Mouse (Mus musculus) urinary bladder, postnatal 14 days (tissue): ENCODE measurements around the gene Atp7b.

Source experiments
- DNase-seq: peaks from one replicate; pipeline ENCODE4 v3.0.0; 2021; ENCODE audit warnings: low spot score

Gene Atp7b

GRCm38 (mm10) chr8:22025241-22025640 lies 34.9 kb downstream of the Atp7b start:
- no peak for DNase-seq

- no peak for DNase-seq
These were observed 37.9 kb downstream of the Atp7b start for GRCm38 (mm10) chr8:22022244-22022643.

- no peak for DNase-seq
These were observed 40.6 kb downstream of the Atp7b start for GRCm38 (mm10) chr8:22019498-22019897.

DNA sequence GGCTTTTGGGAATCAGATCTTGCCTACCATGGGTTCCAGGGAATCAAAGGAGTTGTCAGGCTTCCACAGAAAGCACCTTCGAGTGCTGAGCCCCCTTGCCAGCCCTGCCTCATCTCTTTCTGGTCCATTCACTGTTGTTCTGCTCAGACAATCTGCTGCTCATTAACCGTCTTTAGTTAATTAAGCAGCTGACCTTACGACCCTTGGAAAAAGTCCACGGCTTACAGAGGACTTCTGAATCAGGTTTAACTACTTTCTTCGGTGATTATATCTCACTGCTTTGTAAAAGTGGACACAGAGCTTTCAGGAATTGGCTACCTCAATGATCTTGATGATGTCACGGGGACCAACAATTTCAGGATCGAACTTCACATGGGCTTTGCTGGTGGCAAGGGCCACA lies 42.4 kb downstream of the Atp7b start:
- DNase-seq = no peak

DNA sequence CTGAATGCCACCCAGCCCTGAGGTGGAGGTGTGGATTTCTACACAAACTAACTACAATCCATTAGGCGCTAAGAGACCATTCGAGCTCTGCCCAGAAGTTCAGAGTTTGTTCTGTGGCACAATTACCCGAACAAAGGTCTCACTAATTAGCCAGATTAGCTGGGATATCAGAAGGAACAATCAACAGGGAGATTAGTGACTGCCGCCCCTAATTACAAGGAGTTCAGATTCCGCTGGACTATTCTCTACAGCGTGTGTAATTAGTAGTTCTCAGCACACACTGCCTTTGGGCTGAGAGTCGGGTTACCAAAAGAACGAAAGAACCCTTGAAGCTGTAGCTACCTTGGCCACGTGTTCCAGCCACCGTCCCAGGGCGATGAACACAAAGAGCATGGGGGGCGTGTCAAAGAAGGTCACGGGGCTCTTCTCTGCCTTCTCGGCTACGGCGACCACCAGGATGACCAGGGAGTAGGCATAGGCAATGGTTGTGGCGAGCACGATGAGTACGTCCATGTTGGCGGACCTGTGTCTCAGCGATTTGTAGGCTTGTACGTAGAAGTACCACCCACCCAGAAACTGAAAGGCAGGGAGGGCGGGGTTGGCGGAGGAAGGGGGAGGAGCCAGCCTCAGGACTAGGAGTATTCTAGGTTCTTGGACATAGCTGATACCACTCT lies 46.9 kb downstream of the Atp7b start:
- DNase-seq = no peak

- no peak for DNase-seq
These were observed 50.7 kb downstream of the Atp7b start for GRCm38 (mm10) chr8:22009403-22009802.

GRCm38 (mm10) chr8:22006423-22006822 lies 53.7 kb downstream of the Atp7b start:
- no peak for DNase-seq

DNA sequence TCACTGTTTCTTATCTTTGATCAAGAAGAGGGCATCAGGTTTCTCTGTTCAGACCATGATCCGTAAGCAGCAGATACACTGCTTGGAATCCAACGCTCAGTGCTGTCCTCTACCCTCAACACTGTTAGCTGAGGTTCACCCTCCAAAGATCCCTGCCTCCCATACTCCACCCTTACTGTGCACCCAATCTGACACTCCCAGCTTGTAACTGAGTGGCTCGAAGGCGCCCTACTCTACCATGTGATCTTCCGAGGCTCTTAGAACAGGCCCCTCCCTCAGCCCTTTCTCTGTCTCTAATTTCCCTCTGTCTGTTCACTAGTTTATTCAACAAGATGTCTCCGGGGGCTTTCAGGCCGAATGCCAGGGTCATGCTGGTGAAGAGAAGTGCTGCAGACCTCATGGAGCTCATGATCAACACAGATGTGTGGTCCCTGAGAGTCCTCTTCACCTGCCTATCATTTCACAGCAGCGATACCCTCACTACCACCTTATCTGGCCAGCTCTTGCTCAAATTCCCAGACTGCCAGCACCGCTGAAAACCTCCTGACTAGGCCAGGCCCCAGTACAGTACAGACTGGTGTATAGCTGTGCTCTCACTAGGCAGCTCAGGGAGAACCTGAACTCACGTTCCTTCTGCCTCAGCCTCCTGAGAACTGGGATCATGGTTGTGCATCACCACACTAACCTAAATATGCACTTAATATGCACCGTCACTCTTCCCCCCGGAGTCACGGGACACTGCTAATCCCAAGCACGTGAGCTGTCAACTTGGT lies 55.2 kb downstream of the Atp7b start:
- no peak for DNase-seq

GRCm38 (mm10) chr8:21995181-21995580 lies 64.9 kb downstream of the Atp7b start:
- DNase-seq = no peak

GRCm38 (mm10) chr8:21992184-21992583 lies 67.9 kb downstream of the Atp7b start:
- DNase-seq = peak; percentile 53

DNA sequence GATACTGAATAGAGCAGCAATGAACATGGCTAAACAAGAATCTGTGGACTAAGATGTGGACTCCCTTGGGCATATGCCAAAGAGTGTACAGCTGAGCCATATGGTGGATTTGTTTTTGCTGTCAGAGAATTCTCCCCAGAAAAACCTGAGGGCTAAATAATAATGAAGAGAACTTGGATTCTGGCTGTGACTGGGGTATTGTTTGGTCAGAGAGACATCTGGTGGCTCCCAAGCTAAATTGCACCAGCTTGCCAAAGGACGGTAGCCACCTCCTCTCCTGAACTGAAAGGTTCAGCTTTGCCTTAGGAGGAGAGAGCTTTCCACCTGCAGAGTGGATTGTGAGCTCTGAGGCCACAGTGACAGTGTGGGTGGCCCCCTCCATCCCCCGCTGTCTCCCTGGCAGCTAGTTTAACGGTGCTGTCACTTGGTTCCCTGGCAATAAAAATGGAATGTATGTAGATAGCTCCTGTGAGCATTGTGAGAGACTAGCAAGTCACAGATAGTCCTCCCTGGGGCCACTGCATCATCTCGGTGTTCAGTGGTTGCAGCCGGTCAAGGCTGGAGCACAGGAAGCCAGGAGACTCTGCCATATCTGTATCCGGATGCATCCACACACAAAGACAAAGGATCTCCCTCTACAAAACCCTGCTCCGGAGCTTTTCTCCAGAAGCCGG lies 78.3 kb downstream of the Atp7b start:
- DNase-seq = peak; percentile 14

- no peak for DNase-seq
These were observed 81.9 kb downstream of the Atp7b start for GRCm38 (mm10) chr8:21978193-21978592.

DNA sequence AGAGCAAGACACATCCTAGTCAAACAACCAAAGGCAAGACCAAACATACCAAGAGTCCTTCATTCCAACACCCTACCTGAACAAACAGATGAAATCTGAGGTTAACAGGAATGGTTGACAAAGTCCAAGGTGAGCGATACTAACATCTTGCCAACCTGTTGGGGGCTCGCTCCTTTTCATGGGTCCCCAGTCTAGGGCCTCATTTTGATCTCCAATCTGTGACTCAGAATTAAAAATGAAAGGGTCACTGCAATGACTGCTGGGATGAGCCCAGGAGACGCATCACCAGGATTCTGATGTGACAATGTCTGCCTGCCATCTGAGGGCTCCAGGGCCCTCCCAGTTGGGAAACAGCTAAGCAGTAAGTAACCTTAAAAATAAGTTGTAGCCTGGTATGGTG lies 90.6 kb downstream of the Atp7b start, which contains the start of gene Ccdc70:
Ccdc70 (plus strand) TSS at position 301 of the 400 bp plus-strand sequence.
- no peak for DNase-seq

- no peak for DNase-seq
These were observed 93.5 kb downstream of the Atp7b start for GRCm38 (mm10) chr8:21966646-21967045.

- no peak for DNase-seq
These were observed 101.7 kb downstream of the Atp7b start, which contains the start of gene Fam90a1a for GRCm38 (mm10) chr8:21958414-21958813. Gene Fam90a1a, plus strand, starts transcription at chr8:21958714.

DNA sequence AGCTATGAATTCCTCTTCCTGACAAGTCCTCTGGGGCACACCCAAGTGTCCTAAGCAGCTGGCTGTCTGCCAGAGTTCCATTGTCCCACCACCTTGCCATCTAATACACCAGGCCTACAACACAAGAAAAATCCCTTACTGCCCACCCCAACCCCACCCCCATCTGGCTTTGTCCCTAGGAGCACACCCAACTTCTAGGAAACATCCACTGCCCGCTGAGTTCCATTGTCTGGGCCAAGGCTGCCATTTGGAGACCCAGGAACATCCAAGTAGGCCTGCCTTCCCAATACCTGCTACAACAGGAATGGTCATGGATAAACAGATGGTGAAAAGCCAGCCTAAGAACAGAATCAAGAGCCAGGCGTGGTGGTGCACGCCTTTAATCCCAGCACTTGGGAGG lies 103.8 kb downstream of the Atp7b start:
- DNase-seq = no peak

GRCm38 (mm10) chr8:21955321-21955720 lies 104.8 kb downstream of the Atp7b start:
- peak; percentile 47 for DNase-seq

GRCm38 (mm10) chr8:21947311-21948017 lies 112.6 kb downstream of the Atp7b start:
- DNase-seq = no peak

- no peak for DNase-seq
These were observed 113.6 kb downstream of the Atp7b start, which contains the start of gene Defb13 for GRCm38 (mm10) chr8:21946462-21946861. Gene Defb13, plus strand, starts transcription at chr8:21946762.
